Mouse (Mus musculus) E14TG2a.4 (cell line): Measurements from ENCODE around the gene Itpr3.

ENCODE experiments used
- CTCF ChIP-seq: conservative IDR thresholded peaks from 2 replicates; pipeline ENCODE4 v1.5.1; 2014; ENCODE audit warnings: low read length
- POU5F1 ChIP-seq: IDR thresholded peaks from 2 replicates; pipeline ENCODE4 v1.6.1; 2014; ENCODE audit warnings: low read length, borderline replicate concordance

DNA sequence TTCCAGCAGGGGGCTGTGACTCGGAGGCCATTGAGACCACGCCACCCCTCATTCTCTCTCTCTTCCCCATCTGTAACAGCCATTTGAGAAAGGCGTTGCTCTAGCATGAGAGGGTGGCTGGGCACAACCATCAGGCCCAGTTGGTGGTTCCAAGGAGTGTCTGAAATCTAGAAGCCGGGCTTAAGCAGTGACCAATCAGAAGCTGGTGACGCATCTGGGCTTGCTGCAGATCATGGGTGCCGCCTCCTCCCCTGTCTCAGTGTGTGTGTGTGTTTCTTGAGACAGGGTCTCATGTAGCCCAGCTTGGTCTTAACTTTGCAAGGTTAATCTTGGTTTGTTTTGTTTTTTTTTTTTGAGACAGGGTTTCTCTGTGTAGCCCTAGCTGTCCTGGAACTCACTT, 11.9 kb upstream of the Itpr3 start:
- TF ChIP-seq CTCF: no peak
- TF ChIP-seq POU5F1: no peak
